Mouse (Mus musculus): ENCODE data around the gene Tenm2.

Tenm2 gene

DNA sequence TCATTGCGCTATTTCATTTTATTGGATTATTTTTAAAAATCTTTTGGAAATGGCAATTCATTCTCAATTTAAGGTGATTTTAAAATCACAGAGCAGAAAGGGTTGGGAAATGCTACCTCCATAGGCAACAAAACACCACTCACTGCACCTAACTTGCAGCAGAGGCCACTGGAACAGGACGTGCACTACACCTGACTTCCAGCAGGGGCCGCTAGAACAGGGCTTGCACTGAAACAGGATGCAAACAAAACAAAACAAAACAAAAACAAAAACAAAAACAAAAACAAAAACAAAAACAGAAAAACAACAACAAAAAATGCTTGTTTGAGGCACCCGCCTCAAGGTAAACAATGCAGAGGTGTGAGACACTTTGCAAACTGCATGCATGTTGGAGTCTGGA lies 324.4 kb downstream of the Tenm2 start:
- in situ Hi-C loops (cut with MboI, MseI): no loop called here

GRCm38 (mm10) chr11:36909036-36909435 lies 326.7 kb downstream of the Tenm2 start:
- in situ Hi-C loops (cut with MboI, MseI): no loop called here

GRCm38 (mm10) chr11:36902302-36902701 lies 333.5 kb downstream of the Tenm2 start:
- in situ Hi-C loops (cut with MboI, MseI): no loop called here

GRCm38 (mm10) chr11:36893061-36893460 lies 342.7 kb downstream of the Tenm2 start:
- in situ Hi-C loops (cut with MboI, MseI): no loop called here

DNA sequence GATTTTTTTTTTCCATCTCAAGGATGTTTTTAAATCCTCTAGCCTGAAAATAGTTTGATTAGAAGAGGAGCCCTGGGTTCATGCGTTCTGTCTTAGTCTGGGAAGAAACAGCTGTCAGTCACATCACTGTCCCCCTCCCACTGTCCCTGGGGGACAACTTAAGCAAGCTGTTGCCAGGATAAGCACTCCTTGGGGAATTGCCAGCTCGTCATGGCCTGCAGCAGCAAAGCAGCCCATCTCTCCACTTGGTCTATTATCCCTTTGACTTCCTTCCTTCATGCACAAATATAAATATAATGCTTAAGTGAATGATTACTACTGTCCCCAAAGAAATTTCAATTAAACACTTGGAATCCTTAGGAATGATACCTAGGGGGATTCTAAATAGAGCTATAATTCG lies 344.7 kb downstream of the Tenm2 start:
- in situ Hi-C loops (cut with MboI, MseI): no loop called here

GRCm38 (mm10) chr11:36887490-36887889 lies 348.3 kb downstream of the Tenm2 start:
- in situ Hi-C loops (cut with MboI, MseI): no loop called here

DNA sequence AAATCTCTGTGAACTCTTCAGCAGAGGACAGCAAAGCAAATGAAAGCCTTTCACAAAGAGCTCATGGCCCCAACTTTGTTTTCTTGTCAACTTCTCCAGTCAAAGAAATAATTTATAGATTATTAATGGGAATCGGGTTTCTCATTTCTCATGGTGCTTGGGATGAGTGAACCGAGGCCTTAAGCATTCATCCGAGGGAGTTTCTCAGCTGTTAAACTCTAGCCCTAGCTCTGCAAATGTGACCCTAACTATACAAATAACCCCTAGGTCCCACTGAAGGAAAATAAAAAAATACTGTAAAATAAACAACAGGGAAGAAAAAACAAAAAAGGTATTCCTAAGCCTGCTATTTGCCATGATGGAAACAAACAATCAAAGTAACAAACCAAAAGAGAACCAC lies 349.6 kb downstream of the Tenm2 start:
- in situ Hi-C loops (cut with MboI, MseI): no loop called here

GRCm38 (mm10) chr11:36872961-36873360 lies 362.8 kb downstream of the Tenm2 start:
- in situ Hi-C loops (cut with MboI, MseI): no loop called here

DNA sequence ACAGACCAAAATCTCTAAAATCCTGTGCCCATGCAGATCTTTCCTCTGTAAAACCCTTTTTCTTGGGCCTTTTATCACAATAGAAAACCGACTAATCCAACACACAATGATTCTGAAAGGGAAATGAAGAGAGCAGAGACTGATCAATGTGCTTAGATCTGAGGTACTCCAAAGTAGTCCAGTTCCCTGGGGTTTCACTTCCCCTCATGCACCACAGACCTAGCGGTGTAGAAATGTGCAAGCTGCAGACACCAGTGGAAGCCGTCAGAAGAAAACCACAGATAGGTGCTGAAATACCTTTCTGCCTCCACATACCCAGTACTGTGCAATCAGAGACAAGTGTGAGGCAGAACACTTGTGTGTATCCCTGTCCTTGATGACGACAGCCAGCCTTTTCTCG lies 365.2 kb downstream of the Tenm2 start:
- in situ Hi-C loops (cut with MboI, MseI): no loop called here

- in situ Hi-C loops (cut with MboI, MseI): no loop called here
Measured at GRCm38 (mm10) chr11:36851690-36852089, 384.1 kb downstream of the Tenm2 start.

DNA sequence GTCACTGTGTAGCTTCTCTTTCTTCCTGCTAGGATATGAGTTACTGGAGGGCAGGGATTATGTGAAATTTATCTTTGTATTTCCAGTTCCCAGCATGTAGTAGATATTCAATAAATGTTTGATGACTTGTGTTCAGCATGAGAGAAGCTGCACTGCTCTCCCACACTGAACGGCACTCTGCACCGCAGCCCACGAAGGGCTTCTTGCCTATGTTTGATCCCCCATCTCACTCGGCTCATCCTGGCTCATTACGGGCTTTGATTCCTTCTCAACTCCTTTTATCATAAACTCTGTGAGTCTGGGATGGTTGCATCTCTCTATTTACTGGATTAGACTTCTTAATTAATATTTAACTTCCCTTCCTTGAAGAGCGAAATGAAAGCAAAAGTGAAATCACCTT lies 388.3 kb downstream of the Tenm2 start:
- in situ Hi-C loops (cut with MboI, MseI): no loop called here

GRCm38 (mm10) chr11:36832855-36833254 lies 402.9 kb downstream of the Tenm2 start:
- in situ Hi-C loops (cut with MboI, MseI): no loop called here

GRCm38 (mm10) chr11:36831511-36831910 lies 404.3 kb downstream of the Tenm2 start:
- in situ Hi-C loops (cut with MboI, MseI): no loop called here

DNA sequence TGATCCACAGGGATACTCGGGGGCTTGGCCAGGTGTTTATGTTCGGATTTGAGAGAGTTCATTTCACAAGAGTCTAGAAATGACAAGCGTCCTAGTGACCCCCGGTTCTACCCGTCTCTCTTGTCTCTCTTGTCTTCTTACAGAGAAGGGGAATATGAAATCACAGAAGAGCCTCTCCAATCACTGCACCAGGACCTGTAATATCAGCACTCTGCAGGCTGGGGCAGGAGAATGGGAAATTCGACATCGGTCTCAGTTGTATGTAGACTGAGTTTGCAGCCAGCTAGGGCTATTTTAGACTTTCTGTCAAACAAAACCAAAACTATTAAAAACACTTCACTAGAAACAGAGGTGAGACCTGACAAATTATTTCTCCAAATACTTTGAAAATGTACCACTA lies 411.1 kb downstream of the Tenm2 start:
- in situ Hi-C loops (cut with MboI, MseI): no loop called here

DNA sequence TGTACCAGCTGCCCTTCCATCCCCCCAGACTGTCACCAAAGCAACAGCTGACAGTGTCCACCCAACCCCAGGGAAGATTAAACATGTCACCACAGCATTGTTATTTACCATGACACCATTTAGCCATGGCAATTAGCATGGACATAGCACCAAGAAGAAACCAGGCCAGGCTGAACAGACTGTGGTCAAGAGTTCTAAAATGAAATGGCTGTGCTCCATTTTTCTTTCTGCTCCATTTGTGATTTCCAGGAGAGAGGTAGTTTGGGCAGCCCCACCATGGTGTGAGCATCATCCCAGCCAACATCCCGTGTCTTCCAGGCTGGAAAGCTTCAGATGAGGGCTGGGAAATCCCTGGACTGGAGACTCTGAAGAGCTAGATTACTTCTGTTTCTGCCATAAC lies 431.1 kb downstream of the Tenm2 start:
- in situ Hi-C loops (cut with MboI, MseI): no loop called here

- in situ Hi-C loops (cut with MboI, MseI): no loop called here
Measured at GRCm38 (mm10) chr11:36802208-36802631, 433.5 kb downstream of the Tenm2 start.

DNA sequence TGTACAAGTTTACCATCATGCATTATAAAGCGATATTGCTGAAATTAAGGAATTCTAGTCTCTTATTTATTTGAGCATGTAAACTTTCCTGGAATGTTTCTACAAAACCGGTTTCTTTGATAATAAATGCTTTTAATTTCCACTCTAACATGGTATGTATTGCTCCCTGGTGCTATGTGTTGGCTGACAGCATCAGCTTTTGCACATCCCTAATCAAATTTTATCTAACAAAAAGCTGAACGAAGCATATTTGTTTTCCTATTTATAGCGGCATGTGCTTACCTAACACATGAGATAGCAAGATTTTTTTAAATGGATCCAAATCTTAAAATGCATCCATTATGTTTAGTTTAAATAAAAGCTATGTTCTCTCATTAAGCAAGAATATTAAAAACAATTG lies 434.1 kb downstream of the Tenm2 start:
- in situ Hi-C loops (cut with MboI, MseI): no loop called here

DNA sequence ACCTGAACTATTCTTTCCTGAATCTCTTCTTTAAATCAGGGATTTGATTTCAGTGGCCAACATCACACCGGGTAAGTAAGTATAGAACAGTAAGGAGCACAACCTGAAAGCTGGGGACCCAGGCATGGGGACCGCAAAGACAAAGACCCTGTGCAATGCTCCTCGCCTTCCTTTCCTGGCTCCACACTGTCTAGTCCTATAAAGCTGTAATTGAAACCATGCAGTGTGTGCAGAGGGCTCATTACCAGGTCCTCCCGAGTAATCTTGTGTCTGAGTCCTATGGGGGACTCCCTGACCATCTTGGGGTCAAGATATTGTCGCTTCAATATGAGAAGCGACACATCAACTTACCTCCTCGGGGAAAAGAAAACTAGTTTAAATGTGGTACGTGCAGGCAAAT lies 436.4 kb downstream of the Tenm2 start:
- in situ Hi-C loops (cut with MboI, MseI): no loop called here

DNA sequence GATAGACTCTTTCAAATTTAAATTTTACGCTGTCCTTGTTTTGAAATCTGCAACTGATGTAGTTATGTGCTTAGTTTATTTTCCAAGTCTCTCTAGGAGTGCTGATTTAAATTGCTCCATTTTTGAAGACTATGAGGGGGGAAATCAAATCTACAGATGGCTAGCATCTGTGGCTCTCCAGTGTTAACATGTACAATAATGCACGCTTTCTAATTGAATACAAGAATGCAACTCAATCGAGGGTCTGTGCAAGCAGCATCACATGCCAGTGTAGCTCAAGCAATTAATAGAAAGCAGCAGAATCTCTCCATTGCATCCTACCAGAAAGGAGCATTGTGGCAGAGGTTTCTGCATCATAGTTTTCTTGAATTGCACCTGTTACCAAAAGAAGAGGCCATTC lies 477.8 kb downstream of the Tenm2 start:
- in situ Hi-C loops (cut with MboI, MseI): no loop called here

DNA sequence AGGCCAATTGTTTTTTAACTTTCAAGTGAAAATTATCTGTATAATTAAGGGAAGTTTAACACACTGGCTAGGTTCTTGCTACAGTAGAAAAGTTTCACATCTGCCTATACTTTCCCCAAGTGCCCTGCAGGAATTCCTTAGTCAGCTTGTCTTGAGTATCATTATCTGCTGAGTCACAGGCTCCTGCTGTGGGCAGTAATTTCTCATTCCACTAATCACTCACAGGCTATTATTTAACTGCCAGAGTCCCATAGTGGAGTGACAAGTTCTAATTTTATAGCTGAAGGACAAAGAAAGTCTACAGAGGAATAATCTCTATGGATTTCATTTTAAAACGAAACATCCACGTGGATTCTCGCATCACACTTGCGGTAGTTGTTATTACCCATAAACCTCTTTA lies 489.5 kb downstream of the Tenm2 start:
- in situ Hi-C loops (cut with MboI, MseI): no loop called here

DNA sequence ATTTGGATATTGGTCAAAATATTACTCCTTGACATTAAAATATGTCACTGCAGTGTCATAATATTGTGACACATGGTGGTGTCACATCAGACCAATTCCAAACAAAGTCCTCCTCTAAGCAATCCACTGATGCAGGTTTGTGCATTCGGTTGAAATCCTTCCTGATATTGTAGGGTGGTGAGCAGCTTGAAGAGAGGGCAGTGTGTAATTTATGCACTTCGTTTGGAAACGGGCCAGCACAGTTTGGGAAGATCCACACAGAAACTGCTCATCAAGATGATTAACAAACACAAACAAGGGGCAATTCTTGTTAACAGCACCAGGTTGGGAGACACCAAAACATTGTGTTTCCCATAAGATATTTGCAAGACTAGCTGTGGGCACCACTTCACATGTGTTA lies 508.0 kb downstream of the Tenm2 start:
- in situ Hi-C loops (cut with MboI, MseI): no loop called here

GRCm38 (mm10) chr11:36702881-36703280 lies 532.9 kb downstream of the Tenm2 start:
- in situ Hi-C loops (cut with MboI, MseI): no loop called here

GRCm38 (mm10) chr11:36700951-36701350 lies 534.8 kb downstream of the Tenm2 start:
- in situ Hi-C loops (cut with MboI, MseI): no loop called here

DNA sequence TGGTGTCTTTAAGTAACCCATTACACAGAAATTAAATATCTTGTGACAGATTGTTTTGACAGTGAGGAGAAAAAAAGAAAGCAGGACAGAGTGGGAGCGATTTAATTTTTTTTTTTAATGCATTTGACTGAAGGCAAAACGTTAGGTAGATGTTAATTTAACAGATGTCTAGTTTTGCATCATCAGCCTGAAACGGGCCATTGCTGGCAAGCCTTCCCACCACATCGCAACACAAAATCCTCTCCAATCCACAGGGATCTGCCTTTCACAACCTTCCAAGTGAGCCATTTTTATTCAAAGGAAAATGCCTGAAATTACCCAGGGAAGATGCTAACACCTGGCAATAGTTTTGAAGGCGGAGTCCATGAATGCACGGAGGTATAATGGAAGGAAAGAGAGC lies 535.6 kb downstream of the Tenm2 start:
- in situ Hi-C loops (cut with MboI, MseI): no loop called here

- in situ Hi-C loops (cut with MboI, MseI): no loop called here
Measured at GRCm38 (mm10) chr11:36698268-36698667, 537.5 kb downstream of the Tenm2 start.

All from T-helper 17 cell (primary cell).